Mouse (Mus musculus) limb, embryonic 12.5 days (tissue): ENCODE measurements around the gene Slc13a2. TPM values are rescaled to one million over a fixed set of nuclear protein-coding genes. Genes with fewer than 3 reads are reported as not detected.

Experiments used
- ATAC-seq: fragments of 200-750 bp; cut with Nextera tagmentation; 2 replicates; pipeline ENCODE4 v1.8.0; 2017; ENCODE audit warnings: low read depth, moderate TSS enrichment; ENCODE audit not compliant: insufficient number of reproducible peaks, insufficient read depth, low FRiP score, low TSS enrichment
- H3K27ac ChIP-seq: fragments of 300-500 bp; sonication (generic); 2 replicates; pipeline ENCODE4 v1.5.1; 2016; ENCODE audit warnings: mild to moderate bottlenecking, moderate library complexity
- H3K27me3 ChIP-seq: fragments of 300-500 bp; sonication (generic); 2 replicates; pipeline ENCODE4 v1.6.1; 2016; ENCODE audit warnings: mild to moderate bottlenecking, moderate library complexity
- H3K36me3 ChIP-seq: fragments of 300-500 bp; sonication (generic); 2 replicates; pipeline ENCODE4 v1.6.1; 2016; ENCODE audit warnings: mild to moderate bottlenecking, moderate library complexity
- H3K4me1 ChIP-seq: fragments of 300-500 bp; sonication (generic); replicated peaks from 2 replicates; pipeline ENCODE4 v1.6.1; 2016
- H3K4me2 ChIP-seq: fragments of 300-500 bp; sonication (generic); 2 replicates; pipeline ENCODE4 v1.6.1; 2016; ENCODE audit warnings: mild to moderate bottlenecking, moderate library complexity
- H3K4me3 ChIP-seq: fragments of 300-500 bp; sonication (generic); replicated peaks from 2 replicates; pipeline ENCODE4 v1.5.1; 2016; ENCODE audit warnings: mild to moderate bottlenecking
- H3K9ac ChIP-seq: fragments of 300-500 bp; sonication (generic); replicated peaks from 2 replicates; pipeline ENCODE4 v1.6.1; 2016; ENCODE audit warnings: mild to moderate bottlenecking, moderate library complexity
- H3K9me3 ChIP-seq: fragments of 300-500 bp; sonication (generic); 2 replicates; pipeline ENCODE4 v1.6.1; 2016; ENCODE audit warnings: mild to moderate bottlenecking, moderate library complexity
- WGBS: fragments of 180-500 bp; shearing (Covaris S2); methylation state at CpG from one replicate; pipeline ENCODE4 v1.1.7; 2016; 5-methylcytosine and 5-hydroxymethylcytosine counted together
- polyA plus RNA-seq: library from polyadenylated mRNA; unstranded; fragments of >200 nt; fragmentation: Nextera tagmentation; extraction: Ambion mirVana; gene quantifications from 2 replicates; pipeline ENCODE4 v1.2.1, GENCODE M21; 2016

Gene Slc13a2
- polyA plus RNA-seq, 1 experiment from 2014 or later: not detected

DNA sequence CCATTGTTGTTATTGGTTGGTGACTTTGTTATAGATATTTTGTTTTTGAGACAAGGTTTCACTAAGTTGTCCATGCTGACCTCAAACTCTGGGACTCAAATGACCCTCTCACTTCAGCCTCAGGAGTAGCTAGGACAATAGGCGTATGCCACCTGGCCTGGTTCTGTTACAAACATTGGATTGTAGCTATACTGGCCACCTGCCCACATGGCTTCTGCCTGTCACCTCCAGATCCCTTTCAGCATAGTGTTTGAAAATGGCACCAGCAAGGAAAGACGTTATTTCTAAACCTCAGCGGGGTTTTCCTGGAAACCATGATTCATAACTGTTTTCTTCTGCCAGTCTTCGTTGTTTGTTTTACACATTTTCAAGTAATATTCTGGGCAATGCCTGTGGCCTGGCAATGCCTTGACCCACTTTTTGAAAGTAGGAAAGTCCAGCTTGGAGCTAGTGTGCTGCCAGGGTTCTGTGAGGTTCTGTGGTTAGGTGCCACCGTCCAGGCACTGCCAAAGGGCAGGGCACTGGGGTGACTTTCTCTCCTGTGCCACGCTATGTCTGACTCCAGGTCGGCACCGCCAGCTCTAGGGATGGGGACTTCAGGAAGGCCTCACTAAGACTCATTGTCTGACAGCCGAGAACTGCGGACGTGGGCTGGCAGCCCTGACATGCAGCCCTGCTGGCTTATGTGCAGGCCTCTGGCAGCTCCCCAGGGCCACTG, 10.3 kb downstream of the Slc13a2 start:
- ATAC-seq: no peak
- WGBS: 89% methylated on average over 11 of the region's 11 CpGs
- no peak overlapping the region for H3K4me3 ChIP-seq
- no peaks in the 10 kb centered on the region for H3K27me3 ChIP-seq
- no peak overlapping the region for H3K4me2 ChIP-seq
- no peaks in the 10 kb centered on the region for H3K4me1 ChIP-seq
- H3K9ac ChIP-seq: no peak overlapping the region
- H3K36me3 ChIP-seq: no peaks in the 10 kb centered on the region
- no peaks in the 10 kb centered on the region for H3K9me3 ChIP-seq
- no peak overlapping the region for H3K27ac ChIP-seq

DNA sequence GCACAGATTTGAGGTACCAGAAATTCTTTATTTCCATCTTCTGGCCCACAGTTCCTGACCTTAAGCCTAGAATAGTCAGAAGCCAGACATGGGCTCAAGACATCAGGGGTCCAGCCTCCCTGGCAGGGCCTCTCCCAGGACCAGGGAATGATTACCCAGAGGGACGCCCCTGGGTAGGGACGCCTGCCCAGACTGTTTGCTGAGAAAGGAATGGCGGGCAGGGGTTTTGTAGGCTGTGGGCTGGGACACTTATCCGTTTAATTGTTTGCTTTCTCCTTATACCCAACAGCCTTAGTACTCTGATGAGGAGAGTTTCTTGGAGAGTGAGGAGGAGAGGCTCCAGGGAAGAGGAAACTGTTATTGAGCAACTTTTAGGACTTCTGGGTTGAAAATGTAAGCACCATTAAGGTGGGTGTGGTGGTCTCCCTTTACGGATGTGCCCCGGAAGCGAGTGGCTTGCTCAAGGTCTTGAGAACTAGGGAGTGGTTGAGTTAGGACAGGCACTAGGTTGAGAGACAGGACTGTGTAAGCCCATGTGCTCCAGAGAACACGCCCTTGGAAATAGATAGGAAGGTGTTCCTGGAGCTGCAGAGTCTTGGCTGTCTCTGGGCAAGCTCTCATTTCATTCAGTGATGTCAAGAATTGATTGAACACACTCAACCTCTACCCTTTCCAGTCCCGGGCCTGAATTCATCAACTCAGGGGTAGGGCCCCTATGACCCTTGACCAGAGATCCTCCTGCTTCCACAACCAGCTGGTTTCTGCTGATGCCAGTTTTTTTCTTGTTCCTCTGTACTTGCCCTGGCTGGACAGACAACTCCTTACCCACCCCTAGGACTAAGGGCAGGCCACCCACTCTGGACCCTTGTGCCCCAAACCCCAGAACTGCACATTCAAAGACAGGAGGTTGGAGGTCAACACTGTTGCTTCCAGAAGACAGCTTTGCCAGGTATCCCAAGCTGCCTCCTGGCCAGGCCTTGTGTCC, 13.5 kb downstream of the Slc13a2 start:
- no peak for ATAC-seq
- H3K27me3 ChIP-seq: no peaks in the 10 kb centered on the region
- 81% methylated on average over 9 of the region's 9 CpGs for WGBS
- no peaks in the 10 kb centered on the region for H3K9me3 ChIP-seq
- no peaks in the 10 kb centered on the region for H3K4me1 ChIP-seq
- no peaks in the 10 kb centered on the region for H3K36me3 ChIP-seq
- H3K27ac ChIP-seq: no peak overlapping the region
- H3K4me3 ChIP-seq: no peak overlapping the region
- no peak overlapping the region for H3K9ac ChIP-seq
- no peak overlapping the region for H3K4me2 ChIP-seq

DNA sequence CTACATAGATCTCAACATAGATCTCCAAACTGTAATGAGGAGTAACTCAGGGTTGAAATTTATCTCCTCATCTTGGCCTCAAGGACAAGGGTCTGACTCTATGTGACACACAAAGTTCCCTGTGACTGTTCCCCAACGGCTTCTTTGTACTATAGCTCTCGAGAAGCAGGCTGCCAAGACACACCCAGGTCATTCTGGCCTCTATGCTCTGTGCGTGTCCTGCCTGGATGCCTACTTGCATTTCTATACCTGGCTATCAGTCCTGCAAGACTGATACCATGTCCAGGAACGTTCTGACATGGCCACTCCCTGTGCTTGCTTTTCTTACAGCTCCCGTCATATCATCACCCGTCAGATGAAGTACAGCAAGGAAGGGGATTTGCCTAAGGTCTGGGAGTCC, 20.0 kb downstream of the Slc13a2 start:
- ATAC-seq: no peak
- Histone ChIP-seq H3K9me3 (no peaks in the 10 kb centered on the region), H3K4me2 (no peak overlapping the region), H3K9ac (no peak overlapping the region), H3K27ac (no peak overlapping the region), H3K4me3 (no peak overlapping the region), H3K36me3 (no peaks in the 10 kb centered on the region), H3K4me1 (peaks cover 6% of the 10 kb centered on the region), H3K27me3 (peaks cover 9% of the 10 kb centered on the region; the same call in 1 of the 2 replicates)
- WGBS: 80% methylated on average over 6 of the region's 6 CpGs

GRCm38 (mm10) chr11:78401469-78401868, 20.5 kb downstream of the Slc13a2 start:
- peaks cover 9% of the 10 kb centered on the region; the same call in 1 of the 2 replicates for H3K27me3 ChIP-seq
- H3K36me3 ChIP-seq: no peaks in the 10 kb centered on the region
- no peak overlapping the region for H3K4me3 ChIP-seq
- H3K4me2 ChIP-seq: no peak overlapping the region
- 75% methylated on average over 3 of the region's 3 CpGs for WGBS
- no peak overlapping the region for H3K27ac ChIP-seq
- peaks cover 9% of the 10 kb centered on the region for H3K4me1 ChIP-seq
- H3K9me3 ChIP-seq: no peaks in the 10 kb centered on the region
- ATAC-seq: no peak
- H3K9ac ChIP-seq: no peak overlapping the region

DNA sequence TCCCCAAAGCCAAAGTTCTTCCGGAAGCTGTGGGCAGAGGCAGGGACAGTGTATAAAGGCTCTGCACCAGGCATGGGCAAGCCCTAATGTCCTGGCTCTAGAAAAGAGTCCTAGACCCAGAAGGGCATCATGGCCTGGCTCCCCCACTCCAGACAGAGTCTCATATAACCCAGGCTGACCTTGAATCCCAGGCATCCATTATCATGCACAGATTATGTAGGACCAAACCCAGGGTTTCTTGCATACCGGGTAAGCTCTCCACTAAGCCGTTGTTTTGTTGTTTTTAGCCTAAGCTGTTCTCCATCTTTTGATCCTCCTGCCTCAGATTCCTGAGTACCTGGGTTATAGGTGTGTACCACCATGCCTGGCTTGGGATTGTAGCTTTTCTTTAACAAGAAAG, 21.1 kb downstream of the Slc13a2 start:
- 77% methylated on average over 3 of the region's 3 CpGs for WGBS
- no peak overlapping the region for H3K4me2 ChIP-seq
- no peak for ATAC-seq

GRCm38 (mm10) chr11:78399680-78400079, 22.3 kb downstream of the Slc13a2 start:
- Histone ChIP-seq H3K27me3 (peaks cover 9% of the 10 kb centered on the region; the same call in 1 of the 2 replicates), H3K4me1 (peaks cover 9% of the 10 kb centered on the region), H3K4me2 (no peak overlapping the region), H3K27ac (no peak overlapping the region), H3K9ac (no peak overlapping the region), H3K4me3 (no peak overlapping the region), H3K36me3 (no peaks in the 10 kb centered on the region), H3K9me3 (no peaks in the 10 kb centered on the region)
- no peak for ATAC-seq
- WGBS: 18% methylated on average over 8 of the region's 8 CpGs

More for the DNA sequence above, 21.1 kb downstream of the Slc13a2 start:
- Histone ChIP-seq H3K9me3 (no peaks in the 10 kb centered on the region), H3K9ac (no peak overlapping the region), H3K4me3 (no peak overlapping the region), H3K4me1 (peaks cover 9% of the 10 kb centered on the region), H3K36me3 (no peaks in the 10 kb centered on the region), H3K27me3 (peaks cover 9% of the 10 kb centered on the region; the same call in 1 of the 2 replicates), H3K27ac (no peak overlapping the region)

DNA sequence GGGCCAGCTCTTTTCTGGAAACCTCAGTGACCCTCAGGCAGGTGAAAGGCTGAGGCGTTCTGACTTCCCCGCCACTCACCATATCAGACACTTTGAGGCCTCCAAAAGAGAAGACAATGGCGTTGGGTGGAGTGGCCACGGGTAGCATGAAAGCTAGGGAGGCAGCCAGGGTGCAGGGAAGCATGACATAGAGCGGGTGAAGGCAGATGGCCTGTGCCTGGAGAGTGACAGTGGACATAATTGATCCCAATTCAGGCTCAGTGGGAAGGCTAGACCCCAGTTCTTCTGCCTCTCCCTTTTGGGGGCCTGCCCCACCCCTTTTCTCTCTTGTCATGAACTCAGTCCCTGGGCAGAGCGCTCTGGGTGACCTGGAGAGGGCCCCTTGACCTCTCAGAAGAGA, 23.8 kb downstream of the Slc13a2 start:
- Histone ChIP-seq H3K4me1 (peaks cover 9% of the 10 kb centered on the region), H3K36me3 (no peaks in the 10 kb centered on the region), H3K27me3 (peaks cover 9% of the 10 kb centered on the region; the same call in 1 of the 2 replicates), H3K9me3 (no peaks in the 10 kb centered on the region), H3K27ac (no peak overlapping the region), H3K4me3 (no peak overlapping the region), H3K4me2 (no peak overlapping the region), H3K9ac (no peak overlapping the region)
- ATAC-seq: no peak
- WGBS: 79% methylated on average over 6 of the region's 6 CpGs

- ATAC-seq: 0 out of 2 replicates have a peak, but pooled peaks have one; percentile 45
- Histone ChIP-seq H3K4me3 (peak overlapping the region; percentile 30), H3K27me3 (peaks cover 9% of the 10 kb centered on the region; the same call in 1 of the 2 replicates), H3K9ac (peak overlapping the region; percentile 44; the same call in 1 of the 2 replicates), H3K4me1 (peaks cover 9% of the 10 kb centered on the region), H3K27ac (no peak overlapping the region), H3K4me2 (peak overlapping the region; percentile 59), H3K36me3 (no peaks in the 10 kb centered on the region), H3K9me3 (no peaks in the 10 kb centered on the region)
- 10% methylated on average over 18 of the region's 18 CpGs for WGBS
Measured at GRCm38 (mm10) chr11:78397397-78397796, 24.6 kb downstream of the Slc13a2 start.

DNA sequence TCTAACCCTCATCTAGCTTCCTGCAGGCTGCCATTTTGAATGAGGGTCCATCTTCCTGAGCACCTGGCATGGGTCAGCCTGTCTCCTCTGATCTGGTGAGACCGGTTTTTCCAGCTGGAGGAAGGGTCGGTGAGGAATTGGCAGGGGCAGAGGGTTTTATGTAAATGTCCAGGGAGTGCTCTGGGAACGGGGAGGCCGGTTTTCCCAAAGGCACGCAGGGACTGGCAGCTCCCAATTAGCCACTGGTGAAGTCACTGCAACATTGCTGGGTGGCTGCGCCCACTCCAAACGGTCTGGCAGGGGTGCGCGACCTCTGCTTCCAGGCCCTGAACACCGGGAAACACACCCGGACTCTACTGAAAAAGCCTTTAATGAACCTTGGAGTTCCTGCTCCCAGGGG, 25.1 kb downstream of the Slc13a2 start:
- no peaks in the 10 kb centered on the region for H3K36me3 ChIP-seq
- H3K4me1 ChIP-seq: peaks cover 9% of the 10 kb centered on the region
- peak overlapping the region; percentile 30 for H3K4me3 ChIP-seq
- H3K27ac ChIP-seq: 0 out of 2 replicates have a peak overlapping the region, but pooled peaks have one; percentile 25
- no peak for ATAC-seq
- 38% methylated on average over 11 of the region's 11 CpGs for WGBS
- peaks cover 9% of the 10 kb centered on the region; the same call in 1 of the 2 replicates for H3K27me3 ChIP-seq
- peak overlapping the region; percentile 44; the same call in 1 of the 2 replicates for H3K9ac ChIP-seq
- H3K9me3 ChIP-seq: no peaks in the 10 kb centered on the region
- H3K4me2 ChIP-seq: peak overlapping the region; percentile 59

DNA sequence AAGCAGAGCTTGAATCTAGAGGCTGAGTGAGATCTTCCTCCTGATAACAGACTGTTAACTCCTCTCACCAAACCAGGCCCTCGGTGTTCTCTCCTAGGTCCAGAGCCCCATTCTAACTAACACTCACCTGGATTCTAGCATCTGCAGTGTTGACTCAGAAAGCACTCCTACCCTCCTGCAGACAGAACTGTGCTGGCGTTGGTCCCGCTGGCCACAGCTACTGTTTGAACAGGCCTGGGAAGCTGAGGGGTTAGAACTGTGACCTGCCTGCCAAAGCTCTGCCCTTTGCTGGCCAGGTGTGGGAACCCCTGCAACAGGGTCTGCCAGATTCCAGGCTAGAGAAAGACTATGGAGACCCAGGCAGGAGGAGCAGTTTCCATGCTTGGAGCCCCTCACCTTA, 29.3 kb downstream of the Slc13a2 start:
- whole genome bisulfite sequencing: 79% methylated on average over 3 of the region's 3 CpGs
- Histone ChIP-seq H3K4me3 (no peak overlapping the region), H3K27me3 (no peaks in the 10 kb centered on the region), H3K36me3 (no peaks in the 10 kb centered on the region), H3K9ac (no peak overlapping the region), H3K27ac (no peak overlapping the region), H3K4me2 (no peak overlapping the region), H3K9me3 (no peaks in the 10 kb centered on the region), H3K4me1 (peaks cover 9% of the 10 kb centered on the region)
- ATAC-seq: no peak

DNA sequence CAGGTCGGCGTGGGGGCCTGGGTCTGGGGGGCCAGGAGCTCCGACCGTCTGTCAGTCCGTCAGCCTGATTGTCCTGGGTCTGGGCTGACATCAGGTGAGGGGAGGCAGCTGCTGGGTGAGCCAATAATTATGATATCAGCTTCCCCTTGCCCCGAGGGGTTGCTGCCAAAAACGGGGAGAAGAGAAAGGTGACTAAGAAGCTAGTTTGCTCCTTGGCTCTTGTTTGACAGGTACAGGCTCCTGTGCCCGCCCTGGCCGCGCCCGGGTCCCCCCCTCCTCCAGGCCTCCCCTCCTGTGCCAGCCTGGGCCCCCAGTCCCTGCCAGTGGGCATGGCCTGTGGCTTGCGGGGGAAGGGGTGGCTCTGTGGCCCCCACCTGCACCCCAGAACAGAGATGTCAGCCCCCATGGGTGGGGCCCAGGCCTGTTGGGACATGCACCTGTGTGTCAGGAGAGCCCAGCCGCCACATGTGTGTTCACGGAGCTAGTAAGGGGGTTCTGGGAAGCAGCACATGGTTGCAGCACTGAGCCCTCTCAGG, 35.4 kb downstream of the Slc13a2 start, which contains the start of gene Foxn1:
Gene Foxn1, minus strand, starts transcription at position 51 of the 536 bp plus-strand sequence.
- no peak within 1 kb of the TSS for H3K4me2 ChIP-seq
- H3K27me3 ChIP-seq: peaks cover 12% of the 10 kb centered on the region
- H3K9me3 ChIP-seq: no peaks in the 10 kb centered on the region
- no peak within 1 kb of the TSS for H3K9ac ChIP-seq
- no peak for ATAC-seq
- no peaks in the 10 kb centered on the region for H3K36me3 ChIP-seq
- no peak within 1 kb of the TSS for H3K4me3 ChIP-seq
- 72% methylated on average over 13 of the region's 14 CpGs for WGBS
- no peak within 1 kb of the TSS for H3K27ac ChIP-seq
- H3K4me1 ChIP-seq: peaks cover 4% of the 10 kb centered on the region
